Mouse (Mus musculus) neutrophil, adult 5-6 weeks (primary cell): ENCODE data around the gene Psg18. TPM values are rescaled to one million over a fixed set of nuclear protein-coding genes. Genes with fewer than 3 reads are reported as not detected.
"Not testable (repeated sequence)": the region's sequence is repeated elsewhere in the genome, so short reads cannot be mapped to it uniquely, and the experiment has no call there.

Experiments used
- ATAC-seq: fragments of 151-379, 151-347 bp; 2 replicates; pipeline ENCODE4 v1.8.0; 2017; ENCODE audit warnings: mild to moderate bottlenecking, moderate TSS enrichment; ENCODE audit not compliant: insufficient number of reproducible peaks, poor library complexity, low FRiP score, severe bottlenecking; ENCODE audit errors: extremely low read depth
- total RNA-seq: library from RNA; stranded (forward); fragments of 200-1000 nt; gene quantifications from 2 replicates; pipeline ENCODE4 v1.2.3, GENCODE M21; 2017

Psg18 gene
- total RNA-seq: not detected in 2 replicates

GRCm38 (mm10) chr7:18354909-18355308, at the start of gene Psg18:
Psg18 (minus strand) TSS chr7:18355009.
- not testable (repeated sequence) for ATAC-seq

DNA sequence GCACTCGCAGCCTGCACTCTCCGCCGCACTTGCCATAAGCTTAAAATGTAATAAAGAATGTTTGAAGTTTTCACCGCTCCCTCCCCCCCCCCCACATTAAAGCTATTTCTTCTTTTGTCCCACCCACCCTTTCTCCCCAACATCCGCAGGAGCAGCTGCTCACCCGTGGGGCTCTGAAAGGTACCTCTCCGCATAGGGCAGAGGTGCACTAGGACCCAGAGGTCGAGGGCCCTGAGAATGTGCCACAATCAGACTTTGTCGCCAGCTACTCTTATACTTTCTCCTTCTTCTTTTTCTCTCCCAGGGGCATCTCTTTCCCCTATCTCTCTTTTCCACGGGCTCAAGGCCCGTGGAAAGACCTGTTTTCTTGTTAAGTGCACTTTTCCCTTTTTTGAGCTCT, 48.6 kb upstream of the Psg18 start:
- no peak for ATAC-seq

DNA sequence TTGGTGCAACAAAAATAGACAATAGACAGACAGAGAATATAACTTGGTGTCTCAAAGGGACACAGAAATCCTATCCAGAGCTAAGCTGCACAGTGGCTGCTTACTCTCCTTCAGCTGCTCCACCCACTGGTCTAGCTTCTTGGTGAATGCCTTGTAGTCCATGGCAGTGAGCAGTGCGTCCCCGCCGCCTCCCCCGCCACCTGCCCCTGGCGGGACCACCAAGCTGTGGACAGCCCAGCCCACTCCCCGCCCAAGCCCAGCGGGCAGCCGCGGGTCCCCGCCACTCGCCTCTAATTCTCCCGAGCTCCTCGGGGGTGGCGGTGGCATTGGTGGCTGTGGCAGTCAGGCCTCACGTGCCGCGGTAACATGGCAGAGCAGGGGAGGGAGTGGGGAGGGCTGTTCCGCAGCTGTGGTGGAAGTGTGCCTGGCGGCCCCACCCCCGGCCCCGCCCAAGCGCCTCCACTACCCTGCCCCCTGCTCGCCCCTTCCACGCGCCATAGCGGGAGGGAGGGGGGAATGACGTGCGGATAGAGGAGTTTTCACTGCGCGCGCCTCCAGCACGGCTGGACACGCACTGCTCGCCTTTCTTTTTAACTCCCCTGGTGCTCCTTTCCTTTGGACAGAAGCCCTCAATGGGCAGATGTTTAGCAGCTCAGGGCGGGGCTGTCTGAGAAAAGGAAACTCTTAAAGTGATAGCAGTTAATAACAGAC, 47.9 kb upstream of the Psg18 start:
- ATAC-seq: no peak

GRCm38 (mm10) chr7:18391483-18391882, 36.7 kb upstream of the Psg18 start:
- ATAC-seq: not testable (repeated sequence)

DNA sequence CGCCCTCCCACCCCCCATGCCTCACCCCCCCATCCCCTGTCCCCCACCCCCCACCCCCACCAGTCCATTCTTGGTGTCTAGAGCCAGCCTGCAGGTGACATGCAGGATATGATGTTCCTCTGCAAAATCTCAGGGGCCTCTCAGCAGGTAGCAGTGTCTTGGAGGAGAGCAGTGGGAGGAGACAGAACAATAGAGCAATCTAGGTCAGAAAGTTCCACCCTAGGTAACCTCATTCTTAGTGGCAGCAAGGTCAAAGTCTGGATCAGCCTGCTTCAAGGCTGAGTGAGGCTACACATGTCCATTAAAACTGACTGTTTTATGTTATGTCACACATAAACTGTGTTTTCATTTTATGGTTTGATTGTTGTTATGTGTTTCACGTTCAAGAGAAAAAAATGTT, 23.5 kb upstream of the Psg18 start:
- ATAC-seq: no peak

DNA sequence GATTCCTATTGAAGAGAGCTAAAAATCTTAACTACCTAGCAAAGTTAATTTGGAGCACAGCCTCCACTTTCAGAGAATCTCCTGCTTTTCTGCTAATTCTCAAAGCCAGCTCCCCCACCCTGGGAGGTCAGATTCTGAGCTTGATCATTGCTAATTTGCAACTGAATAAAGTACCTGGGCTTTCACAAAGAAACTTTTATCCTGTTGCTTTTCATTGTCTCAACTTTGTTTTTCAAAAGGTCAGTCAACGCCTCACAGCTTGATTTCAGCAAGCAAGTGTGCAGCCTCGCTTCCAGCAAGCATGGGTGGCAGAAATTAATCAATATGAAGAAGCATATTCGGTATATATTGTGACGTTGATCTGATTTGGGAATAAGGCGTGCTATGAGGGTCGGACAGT, 19.4 kb downstream of the Psg18 start:
- not testable (repeated sequence) for ATAC-seq

Other genes starting within 250 kb of the Psg18 start
- not detected in 2 replicates for gene Igfl3, start 178.5 kb downstream of the Psg18 start, total RNA-seq
- not detected in 2 replicates for gene Mill1, start 109.7 kb downstream of the Psg18 start, total RNA-seq
- gene Psg28, start 77.0 kb upstream of the Psg18 start, total RNA-seq: not detected in 2 replicates
- not detected in 2 replicates for gene Psg26, start 129.2 kb upstream of the Psg18 start, total RNA-seq
- gene Psg25, start 177.3 kb upstream of the Psg18 start, total RNA-seq: not detected in 2 replicates
- gene Psg27, start 212.3 kb upstream of the Psg18 start, total RNA-seq: not detected in 2 replicates